Mouse (Mus musculus): Measurements from ENCODE around the gene Flt3. TPM values are rescaled to one million over a fixed set of nuclear protein-coding genes. Genes with fewer than 3 reads are reported as not detected.

Gene Flt3
- total and polyA plus RNA-seq, 3 experiments: 0.01 TPM; not detected in 2

DNA sequence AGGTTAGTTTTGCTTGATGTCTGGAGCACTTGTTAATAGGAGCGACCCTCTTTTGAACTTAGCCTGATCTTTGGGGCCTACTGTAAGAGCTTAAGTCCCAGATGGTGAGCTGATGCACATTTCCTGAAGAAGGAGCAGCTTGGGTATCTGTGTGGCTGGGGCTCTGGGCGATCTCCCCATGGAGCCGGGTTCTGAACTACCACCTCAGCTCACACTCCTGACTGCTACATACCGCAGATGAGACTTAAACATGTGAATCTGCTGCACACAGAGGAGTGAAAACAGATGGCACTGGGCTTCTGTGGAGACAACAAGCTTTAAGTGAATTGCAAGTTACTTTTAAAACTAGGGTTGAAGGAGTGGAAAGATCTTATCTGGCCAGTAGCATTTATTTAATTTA, 45.0 kb upstream of the Flt3 start:
- no peaks in the 10 kb centered on the region for H3K9me3 ChIP-seq (replicated peaks; ENCODE audit: insufficient read depth, low read length)
- H3K4me1 ChIP-seq (ENCODE audit: control insufficient read depth in 1 of 2, insufficient read depth in 2 of 2, low read length in 2 of 2): peaks cover 40 to 57% of the 10 kb centered on the region in 2 experiments
- peaks cover 68% of the 10 kb centered on the region for H3K79me2 ChIP-seq (ENCODE audit: control insufficient read depth, insufficient read depth, low read length, poor library complexity)
- peak; percentile 45 for DNase-seq (ENCODE audit: low read depth, low spot score)
- no peak overlapping the region; a peak in 1 of 4 replicates for H3K4me3 ChIP-seq (ENCODE audit: control insufficient read depth in 1 of 2, insufficient read depth in 1 of 2, low read depth in 2 of 2, low read length in 2 of 2)
- H3K27ac ChIP-seq (ENCODE audit: control insufficient read depth, low read depth, low read length): peak overlapping the region; percentile 29
- TF ChIP-seq UBTF (IDR thresholded peaks at IDR 0.05; ENCODE audit: borderline replicate concordance, insufficient read depth, low read depth, low read length) (no peak), KAT2A (conservative IDR thresholded peaks at IDR 0.05; ENCODE audit: low read depth, low read length) (no peak), GATA1 (IDR thresholded peaks at IDR 0.05; ENCODE audit: low read depth, low read length) (0 out of 2 replicates have a peak, but pooled peaks have one; percentile 26)
- H3K27me3 ChIP-seq (ENCODE audit: control insufficient read depth in 1 of 2, insufficient read depth in 2 of 2, low read length in 2 of 2): no peaks in the 10 kb centered on the region
- H3K36me3 ChIP-seq (ENCODE audit: control insufficient read depth in 1 of 2, insufficient read depth in 2 of 2, low read length in 2 of 2): peaks cover 29 to 61% of the 10 kb centered on the region in 2 experiments
- no peak overlapping the region for H3K9ac ChIP-seq (ENCODE audit: control insufficient read depth, low read depth, low read length, poor library complexity, severe bottlenecking)

GRCm38 (mm10) chr5:147444757-147445156, 44.5 kb upstream of the Flt3 start:
- Histone ChIP-seq H3K27me3 (ENCODE audit: control insufficient read depth in 1 of 2, insufficient read depth in 2 of 2, low read length in 2 of 2) (no peaks in the 10 kb centered on the region), H3K9me3 (replicated peaks; ENCODE audit: insufficient read depth, low read length) (no peaks in the 10 kb centered on the region), H3K4me3 (ENCODE audit: control insufficient read depth in 1 of 2, insufficient read depth in 1 of 2, low read depth in 2 of 2, low read length in 2 of 2) (peak overlapping the region in 1 of 2 experiments; percentile 9; a peak in 2 of 4 replicates), H3K36me3 (ENCODE audit: control insufficient read depth in 1 of 2, insufficient read depth in 2 of 2, low read length in 2 of 2) (peaks cover 29 to 66% of the 10 kb centered on the region in 2 experiments), H3K4me1 (ENCODE audit: control insufficient read depth in 1 of 2, insufficient read depth in 2 of 2, low read length in 2 of 2) (peaks cover 40 to 61% of the 10 kb centered on the region in 2 experiments), H3K9ac (ENCODE audit: control insufficient read depth, low read depth, low read length, poor library complexity, severe bottlenecking) (no peak overlapping the region), H3K79me2 (ENCODE audit: control insufficient read depth, insufficient read depth, low read length, poor library complexity) (peaks cover 68% of the 10 kb centered on the region), H3K27ac (ENCODE audit: control insufficient read depth, low read depth, low read length) (peak overlapping the region; percentile 56)
- peak; percentile 81 for DNase-seq (ENCODE audit: low read depth, low spot score)
- TF ChIP-seq SIN3A (IDR thresholded peaks at IDR 0.05; ENCODE audit: low read length): peak; percentile 60; the same call in 1 of the 2 replicates
- TF ChIP-seq BHLHE40 (IDR thresholded peaks at IDR 0.05; ENCODE audit: borderline replicate concordance, low read depth, low read length): peak; percentile 42; the same call in 1 of the 2 replicates
- peak; percentile 93 for TF ChIP-seq EP300 (IDR thresholded peaks at IDR 0.05; ENCODE audit: low read depth in 1 of 2, low read length in 2 of 2)
- TF ChIP-seq MAZ (IDR thresholded peaks at IDR 0.05; ENCODE audit: low read depth, low read length): 0 out of 2 replicates have a peak, but pooled peaks have one; percentile 30
- TF ChIP-seq TAL1 (IDR thresholded peaks at IDR 0.05; ENCODE audit: low read length): peak; percentile 86
- TF ChIP-seq NRF1 (IDR thresholded peaks at IDR 0.05; ENCODE audit: insufficient read depth, low read depth, low read length, poor library complexity, severe bottlenecking): no peak
- TF ChIP-seq RCOR1 (IDR thresholded peaks at IDR 0.05; ENCODE audit: low read depth, low read length): peak; percentile 79
- peak; percentile 93 for TF ChIP-seq TCF12 (IDR thresholded peaks at IDR 0.05; ENCODE audit: low read depth, low read length)
- peak; percentile 45; the same call in 1 of the 2 replicates for TF ChIP-seq MYB (IDR thresholded peaks at IDR 0.05; ENCODE audit: low read depth, low read length)
- TF ChIP-seq MYC (IDR thresholded peaks at IDR 0.05; ENCODE audit: low read depth, low read length): no peak
- peak; percentile 90 for TF ChIP-seq GATA1 (IDR thresholded peaks at IDR 0.05; ENCODE audit: low read depth, low read length)
- TF ChIP-seq MXI1 (IDR thresholded peaks at IDR 0.05; ENCODE audit: low read depth, low read length): peak; percentile 25; the same call in 1 of the 2 replicates
- TF ChIP-seq ETS1 (IDR thresholded peaks at IDR 0.05; ENCODE audit: low read depth, low read length): peak; percentile 88
- TF ChIP-seq JUND (IDR thresholded peaks at IDR 0.05; ENCODE audit: low read depth, low read length): no peak
- TF ChIP-seq ZNF384 (IDR thresholded peaks at IDR 0.05; ENCODE audit: low read depth, low read length): peak; percentile 66; the same call in 1 of the 2 replicates
- TF ChIP-seq ELF1 (IDR thresholded peaks at IDR 0.05; ENCODE audit: low read depth, low read length): 0 out of 2 replicates have a peak, but pooled peaks have one; percentile 6
- TF ChIP-seq GABPA (IDR thresholded peaks at IDR 0.05; ENCODE audit: low read depth, low read length): no peak
- 0 out of 2 replicates have a peak, but pooled peaks have one; percentile 33 for TF ChIP-seq MAFK (IDR thresholded peaks at IDR 0.05; ENCODE audit: borderline replicate concordance, low read depth, low read length)

All from MEL (cell line).